Mouse (Mus musculus): ENCODE data around the gene Gm17387.

DNA sequence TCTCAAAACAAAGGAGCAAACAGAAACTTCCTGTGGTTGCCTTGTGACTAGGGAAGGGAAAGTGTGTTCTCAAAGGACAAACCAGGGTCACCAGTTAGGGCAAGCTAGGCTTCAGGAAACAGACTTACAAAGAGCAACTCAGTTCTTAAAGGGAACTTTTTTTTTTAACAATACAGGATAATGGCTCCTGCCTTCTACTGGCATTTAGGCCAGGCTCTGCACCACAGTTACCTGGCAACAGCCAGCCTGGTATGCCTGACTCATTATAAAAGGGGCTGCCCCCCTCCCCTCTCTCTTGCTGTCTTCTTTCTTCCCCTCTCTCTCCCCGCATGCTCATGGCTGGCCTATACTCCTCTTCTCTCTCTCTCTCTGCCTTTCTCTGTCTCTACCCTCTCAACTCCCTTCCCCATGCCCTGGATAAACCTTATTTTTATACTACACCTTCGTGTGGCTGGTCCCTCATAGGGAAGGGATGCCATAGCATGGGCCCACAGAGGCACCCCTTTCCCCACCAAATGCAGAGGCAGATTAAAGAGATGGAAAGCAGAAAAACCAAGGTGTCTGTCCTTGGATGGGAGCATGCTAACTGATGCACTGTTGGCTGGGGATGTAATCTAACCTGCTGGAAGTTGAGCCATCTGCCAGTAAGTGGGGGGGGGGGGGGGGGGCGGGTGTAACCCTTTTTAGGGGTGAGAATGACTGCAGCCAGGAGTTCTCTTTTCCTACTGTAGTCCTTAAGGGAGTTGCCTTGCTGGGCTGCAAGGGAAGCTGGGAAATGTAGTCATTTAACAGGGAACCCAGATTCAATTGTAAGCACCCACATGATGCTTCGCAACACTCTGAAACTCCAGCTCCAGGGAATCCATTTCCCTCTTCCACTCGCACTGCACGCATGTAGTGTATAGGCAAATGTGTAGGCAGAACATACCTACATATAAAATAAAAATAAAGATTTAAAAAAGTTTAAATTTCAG is 3.8 kb upstream of the Gm17387 start:
- TF ChIP-seq CTCF (conservative IDR thresholded peaks at IDR 0.05; ENCODE audit: low read length) (no peak), POU5F1 (IDR thresholded peaks at IDR 0.05; ENCODE audit: borderline replicate concordance, low read length) (no peak)

All from E14TG2a.4 (cell line).